Mouse (Mus musculus) lung, postnatal 36 days (tissue): ENCODE measurements around the gene Slc9a1.

Experiments
- DNase-seq: peaks from one replicate; pipeline ENCODE4 v3.0.0; 2022; ENCODE audit warnings: mixed read lengths

Gene Slc9a1

GRCm38 (mm10) chr4:133369553-133370297 lies at the start of gene Slc9a1:
Gene Slc9a1, plus strand, starts transcription at chr4:133369706.
- peak; percentile 96 for DNase-seq

GRCm38 (mm10) chr4:133328129-133328528 lies 41.4 kb upstream of the Slc9a1 start:
- DNase-seq, result no peak

- no peak for DNase-seq
Measured at GRCm38 (mm10) chr4:133330296-133330695, 39.2 kb upstream of the Slc9a1 start.

- no peak for DNase-seq
Measured at GRCm38 (mm10) chr4:133333306-133333705, 36.2 kb upstream of the Slc9a1 start.

GRCm38 (mm10) chr4:133337833-133338520 lies 31.5 kb upstream of the Slc9a1 start:
- no peak for DNase-seq

- peak; percentile 15 for DNase-seq
Measured at GRCm38 (mm10) chr4:133338521-133339095, 30.9 kb upstream of the Slc9a1 start.

GRCm38 (mm10) chr4:133339148-133339749 lies 30.3 kb upstream of the Slc9a1 start:
- peak; percentile 98 for DNase-seq

- no peak for DNase-seq
Measured at GRCm38 (mm10) chr4:133340217-133340616, 29.3 kb upstream of the Slc9a1 start.

GRCm38 (mm10) chr4:133344112-133344511 lies 25.4 kb upstream of the Slc9a1 start:
- DNase-seq, result peak; percentile 62

- DNase-seq, result peak; percentile 28
Measured at GRCm38 (mm10) chr4:133345702-133346101, 23.8 kb upstream of the Slc9a1 start.

GRCm38 (mm10) chr4:133346577-133346976 lies 22.9 kb upstream of the Slc9a1 start:
- DNase-seq, result no peak

GRCm38 (mm10) chr4:133347624-133348023 lies 21.9 kb upstream of the Slc9a1 start:
- DNase-seq, result no peak

GRCm38 (mm10) chr4:133348051-133348775 lies 21.3 kb upstream of the Slc9a1 start:
- DNase-seq, result no peak

GRCm38 (mm10) chr4:133352797-133353196 lies 16.7 kb upstream of the Slc9a1 start:
- DNase-seq, result no peak

GRCm38 (mm10) chr4:133353367-133354365 lies 15.8 kb upstream of the Slc9a1 start, which contains the start of gene Wdtc1:
Gene Wdtc1, minus strand, starts transcription at chr4:133353481.
- peak; percentile 62 for DNase-seq

- no peak for DNase-seq
Measured at GRCm38 (mm10) chr4:133354641-133355040, 14.9 kb upstream of the Slc9a1 start.

- DNase-seq, result no peak
Measured at GRCm38 (mm10) chr4:133370298-133371274, 1.1 kb downstream of the Slc9a1 start.

GRCm38 (mm10) chr4:133371621-133372277 lies 2.2 kb downstream of the Slc9a1 start:
- no peak for DNase-seq

GRCm38 (mm10) chr4:133372278-133372665 lies 2.8 kb downstream of the Slc9a1 start:
- DNase-seq, result no peak

GRCm38 (mm10) chr4:133374011-133374410 lies 4.5 kb downstream of the Slc9a1 start:
- no peak for DNase-seq
